Mouse (Mus musculus) spleen, embryonic (tissue): ENCODE data around the gene Hist1h1t.

Experiments used
- CTCF ChIA-PET: fragments of 350-600 bp; sonication (Branson Sonifier 250); formaldehyde crosslinking; loops from one replicate; lab custom pipeline; 2022; lab: Charles Lee

Gene Hist1h1t

GRCm38 (mm10) chr13:23698300-23698693 lies 2.7 kb downstream of the Hist1h1t start, which contains the start of gene Hist1h4c:
Gene Hist1h4c (minus strand): TSS chr13:23698454.
- CTCF ChIA-PET = interaction anchor here (1.2 to 1.5 kb wide), 3 partner anchors 10 to 15 kb away, joined by 5 to 6 read pairs (median 5); partner anchors contain the start of gene Hist1h2ac

GRCm38 (mm10) chr13:23698996-23699395 lies 3.4 kb downstream of the Hist1h1t start:
- CTCF ChIA-PET = no interaction called here

- CTCF ChIA-PET = interaction anchor here (0.8 to 1.1 kb wide), 2 partner anchors 35 to 40 kb away, joined by 4 to 5 read pairs; no protein-coding TSS in a partner anchor
These were observed 4.2 kb downstream of the Hist1h1t start for GRCm38 (mm10) chr13:23699767-23700166.

DNA sequence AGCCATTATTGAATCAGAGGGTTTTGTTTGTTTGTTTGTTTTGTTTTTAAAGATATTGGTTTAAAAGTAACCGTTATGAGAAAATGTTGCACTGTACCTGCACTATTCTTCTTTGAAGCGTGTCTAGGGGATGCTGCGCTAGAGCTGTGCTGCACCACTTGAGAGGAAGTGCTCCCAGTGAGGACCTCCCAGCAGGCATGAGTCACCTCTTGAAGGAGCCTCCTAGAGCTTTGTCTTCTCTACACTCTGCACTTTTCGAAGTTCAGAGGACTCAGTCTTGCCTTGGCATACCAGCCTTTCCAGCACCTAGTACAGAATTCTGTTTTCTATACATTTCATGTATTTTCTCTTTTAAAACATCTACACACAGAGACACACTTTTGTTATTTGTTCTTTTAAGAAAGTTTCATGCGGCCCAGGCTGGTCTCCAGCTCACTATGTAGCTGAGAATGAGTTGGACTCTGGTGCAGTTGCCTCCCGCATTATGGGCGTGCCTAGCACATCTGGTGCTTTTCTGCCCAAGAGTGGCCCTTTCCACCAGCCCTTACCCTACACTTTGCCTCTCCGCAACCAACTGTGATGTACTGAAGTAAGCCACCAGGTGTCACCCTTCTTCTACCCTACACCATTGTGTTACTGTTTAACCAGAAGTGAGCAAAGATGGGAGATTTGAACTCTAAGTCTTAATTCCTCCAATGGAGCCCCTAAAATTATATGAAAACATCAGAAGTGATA lies 5.3 kb downstream of the Hist1h1t start:
- CTCF ChIA-PET = interaction anchor here (0.6 to 1.2 kb wide), 5 partner anchors 20 to 81 kb away, joined by 4 to 7 read pairs (median 5); no protein-coding TSS in a partner anchor

- CTCF ChIA-PET = interaction anchor here (0.7 to 1.1 kb wide), 3 partner anchors 30 to 33 kb away, joined by 3 to 27 read pairs (median 4); no protein-coding TSS in a partner anchor
These were observed 6.6 kb downstream of the Hist1h1t start for GRCm38 (mm10) chr13:23702220-23702619.

DNA sequence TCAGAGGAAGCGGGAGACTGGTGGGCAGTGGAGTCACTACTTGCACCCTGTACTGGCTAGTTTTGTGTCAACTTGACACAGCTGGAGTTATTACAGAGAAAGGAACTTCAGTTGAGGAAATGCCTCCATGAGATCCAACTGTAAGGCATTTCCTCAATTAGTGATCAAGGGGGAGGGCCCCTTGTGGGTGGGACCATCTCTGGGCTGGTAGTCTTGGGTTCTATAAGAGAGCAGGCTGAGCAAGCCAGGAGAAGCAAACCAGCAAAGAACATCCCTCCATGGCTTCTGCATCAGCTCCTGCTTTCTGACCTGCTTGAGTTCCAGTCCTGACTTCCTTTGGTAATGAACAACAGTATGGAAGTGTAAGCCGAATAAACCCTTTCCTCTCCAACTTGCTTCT lies 7.2 kb downstream of the Hist1h1t start:
- CTCF ChIA-PET = interaction anchor here (0.9 kb wide), 1 partner anchor 33 kb away, joined by 4 read pairs; no protein-coding TSS in a partner anchor

DNA sequence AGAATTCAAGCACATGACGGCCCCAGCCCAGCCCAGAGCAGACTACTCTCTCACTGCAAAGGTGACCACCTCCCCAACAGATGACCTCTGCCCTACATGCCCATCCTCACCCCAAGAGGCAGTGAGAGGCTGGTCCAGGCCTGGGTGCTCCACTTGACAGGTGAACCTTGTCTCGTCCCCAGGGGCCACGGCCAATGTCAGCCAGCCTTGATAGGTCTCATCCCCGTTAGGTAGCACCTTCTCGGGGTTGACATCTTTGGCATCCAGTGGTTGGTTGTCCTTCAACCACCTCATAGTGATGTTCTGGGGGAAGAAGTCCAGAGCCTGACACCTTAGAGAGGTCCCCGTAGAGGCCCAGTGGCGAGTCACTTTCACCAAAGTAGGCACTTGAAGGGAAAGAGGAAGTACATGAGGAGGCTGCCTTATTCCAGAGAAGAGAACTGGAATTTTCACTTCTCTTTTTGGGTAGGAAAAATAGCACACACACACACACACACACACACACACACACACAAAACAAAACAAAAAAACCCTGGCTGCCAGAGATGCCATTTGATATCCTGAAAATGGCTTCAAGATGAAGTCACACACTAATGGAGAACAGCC lies 10.2 kb downstream of the Hist1h1t start:
- CTCF ChIA-PET = no interaction called here

DNA sequence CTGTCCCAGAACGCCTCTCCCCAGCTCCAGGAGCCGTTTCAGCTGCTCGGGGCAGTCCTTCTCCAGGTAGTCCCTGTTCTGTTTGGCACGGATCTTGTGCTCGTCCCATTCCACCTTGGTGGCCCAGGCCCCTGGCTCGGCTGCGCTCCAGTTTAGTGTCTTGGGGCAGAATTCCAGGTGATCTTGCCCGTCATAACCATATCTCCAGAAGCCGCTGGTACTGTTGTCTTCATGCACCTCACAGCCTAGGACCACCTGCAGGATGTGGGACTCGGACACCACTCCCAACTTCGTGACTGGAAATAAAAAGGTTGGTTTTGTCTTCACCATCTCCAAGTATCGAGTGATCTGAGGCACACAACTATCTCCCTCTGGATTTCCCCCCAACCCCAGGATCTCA lies 11.2 kb downstream of the Hist1h1t start:
- CTCF ChIA-PET = no interaction called here

DNA sequence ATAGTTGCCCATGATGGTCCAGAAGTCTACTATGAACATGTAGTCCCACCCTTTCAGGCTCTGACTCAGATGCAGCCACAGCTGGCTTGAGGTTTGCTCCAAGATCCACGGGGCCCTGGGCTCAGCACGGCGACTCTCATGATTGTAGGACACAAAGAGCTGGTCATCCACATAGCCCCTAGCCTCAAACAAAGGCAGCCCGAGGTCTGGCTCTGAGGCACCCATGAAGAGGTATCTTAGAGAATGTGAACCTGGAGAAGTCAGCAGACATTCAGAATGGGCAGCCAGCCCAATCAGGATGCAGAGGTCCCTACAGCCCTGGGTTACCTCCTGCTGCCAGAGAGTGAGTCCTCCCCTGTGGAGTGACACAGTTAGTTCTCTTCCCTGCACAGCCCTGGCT lies 12.4 kb downstream of the Hist1h1t start:
- CTCF ChIA-PET = interaction anchor here (0.9 kb wide), 1 partner anchor 24 kb away, joined by 3 read pairs; no protein-coding TSS in a partner anchor

DNA sequence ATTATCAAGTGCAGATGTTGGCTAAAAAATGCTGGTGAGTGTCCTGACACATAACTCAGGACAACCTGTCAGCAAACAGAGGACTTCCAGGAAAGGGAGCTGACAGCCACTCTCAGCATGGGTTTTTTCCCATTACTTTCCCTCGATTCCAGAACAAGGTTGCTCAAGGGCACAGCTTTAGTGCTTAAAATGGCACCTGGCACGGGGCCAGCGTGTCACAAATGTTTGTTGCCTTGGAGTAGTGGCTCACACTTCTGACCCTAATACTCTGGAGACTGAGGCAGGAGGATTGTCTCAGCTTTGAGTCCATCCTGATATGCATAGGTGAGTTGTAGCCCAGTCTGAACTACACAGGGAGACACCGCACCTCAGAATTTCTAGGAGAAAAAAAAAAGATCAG lies 13.0 kb downstream of the Hist1h1t start:
- CTCF ChIA-PET = interaction anchor here (0.9 kb wide), 1 partner anchor 24 kb away, joined by 3 read pairs; no protein-coding TSS in a partner anchor

- CTCF ChIA-PET = no interaction called here
These were observed 14.2 kb downstream of the Hist1h1t start for GRCm38 (mm10) chr13:23709714-23710373.

DNA sequence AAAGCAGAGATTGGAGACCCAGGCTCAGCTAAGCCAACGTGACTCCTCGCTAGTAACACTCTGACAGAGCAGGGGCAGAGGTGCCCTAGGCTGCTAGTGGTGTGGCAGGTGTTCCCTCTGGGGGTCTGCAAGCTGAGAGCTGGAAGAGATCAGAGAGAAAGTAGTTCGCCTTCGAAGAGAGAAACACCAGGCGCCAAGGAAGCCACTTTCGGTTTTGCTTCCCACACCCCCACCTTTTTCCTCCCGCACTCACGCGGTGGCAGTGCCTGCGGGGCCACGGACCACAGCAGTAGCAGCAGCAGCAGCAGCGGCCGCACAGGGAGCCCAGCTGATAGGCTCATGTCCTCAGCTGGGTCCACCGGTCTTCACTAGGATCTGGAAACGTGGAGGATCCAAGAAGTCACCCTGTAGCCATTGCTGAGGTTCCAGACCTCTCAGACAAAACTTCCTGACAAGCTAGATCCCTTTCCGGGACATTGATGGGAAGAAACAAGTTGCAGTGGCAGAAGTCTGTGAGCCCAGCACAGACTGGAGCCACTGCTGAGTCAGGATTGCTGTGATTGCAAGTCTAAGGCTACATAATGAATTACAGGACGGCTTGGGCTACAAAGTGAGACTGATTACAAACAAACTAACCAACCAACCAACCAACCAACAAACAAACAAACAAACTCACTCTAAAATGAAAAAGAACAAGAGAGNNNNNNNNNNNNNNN lies 14.9 kb downstream of the Hist1h1t start, which contains the start of gene Hfe:
Gene Hfe, minus strand, starts transcription at position 481 of the 716 bp plus-strand sequence.
- CTCF ChIA-PET = interaction anchor here (0.6 kb wide), 1 partner anchor 746 kb away, joined by 3 read pairs; no protein-coding TSS in a partner anchor

GRCm38 (mm10) chr13:23716261-23717042 lies 20.8 kb downstream of the Hist1h1t start:
- CTCF ChIA-PET = no interaction called here

DNA sequence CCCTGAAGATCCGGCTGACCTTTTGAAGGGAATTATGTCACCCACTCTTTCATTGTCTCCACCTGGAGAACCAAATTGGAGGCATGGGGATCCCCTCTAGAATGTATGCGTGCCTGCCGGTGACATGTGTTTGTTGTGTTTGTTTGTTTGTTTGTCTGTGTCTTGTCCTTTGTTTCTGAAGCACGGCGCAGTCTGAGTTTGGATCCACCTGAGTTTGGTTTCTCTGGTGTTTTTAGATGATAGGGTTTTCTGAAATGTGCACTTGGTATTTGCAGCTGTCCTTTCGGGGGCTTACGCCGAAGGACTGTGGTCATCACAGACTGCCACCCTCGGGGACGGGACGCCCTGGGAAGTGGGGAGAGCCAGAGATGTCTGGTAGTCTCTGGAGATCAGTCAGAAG lies 21.6 kb downstream of the Hist1h1t start:
- CTCF ChIA-PET = interaction anchor here (0.6 kb wide), 1 partner anchor 125 kb away, joined by 6 read pairs; no protein-coding TSS in a partner anchor

GRCm38 (mm10) chr13:23717593-23718245 lies 22.1 kb downstream of the Hist1h1t start:
- CTCF ChIA-PET = interaction anchor here (0.6 kb wide), 1 partner anchor 125 kb away, joined by 6 read pairs; no protein-coding TSS in a partner anchor

- CTCF ChIA-PET = interaction anchor here (0.6 kb wide), 1 partner anchor 161 kb away, joined by 4 read pairs; no protein-coding TSS in a partner anchor
These were observed 28.6 kb downstream of the Hist1h1t start for GRCm38 (mm10) chr13:23724239-23724638.

GRCm38 (mm10) chr13:23725213-23725612 lies 29.6 kb downstream of the Hist1h1t start:
- CTCF ChIA-PET = no interaction called here

DNA sequence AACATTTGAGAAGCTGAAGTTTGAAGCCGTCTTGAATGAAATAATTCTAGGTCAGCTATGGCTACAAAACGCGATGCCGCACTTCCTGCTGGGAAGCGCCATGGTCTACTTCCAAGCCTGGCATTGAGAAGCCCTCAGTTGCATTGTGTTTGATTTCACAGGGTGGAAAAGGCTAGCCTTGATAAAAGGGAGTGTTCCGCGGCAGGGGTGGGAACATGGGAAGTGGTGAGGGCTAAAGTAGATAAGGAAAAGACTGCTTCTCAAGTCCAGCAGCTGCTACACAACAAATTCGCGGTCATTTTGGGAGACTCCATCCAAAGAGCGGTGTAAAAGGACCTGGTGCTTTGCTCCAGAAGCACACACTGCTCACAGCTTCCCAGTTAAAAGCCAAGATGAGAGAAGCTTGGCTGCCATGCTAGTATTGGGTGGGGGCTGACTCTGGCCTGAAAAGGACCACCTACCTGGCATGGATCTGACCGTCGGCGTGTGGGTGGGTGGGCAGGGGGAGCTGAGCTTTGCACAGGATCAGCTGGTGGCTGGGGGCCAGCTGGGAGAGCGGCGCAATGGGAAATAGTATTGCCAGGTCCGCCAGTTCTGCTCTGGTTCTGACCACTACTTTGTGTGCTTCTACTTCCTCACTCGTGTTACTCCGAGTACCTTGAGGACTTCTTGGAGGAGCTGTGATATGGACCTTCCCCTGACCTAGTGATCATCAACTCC lies 33.0 kb downstream of the Hist1h1t start:
- CTCF ChIA-PET = no interaction called here

GRCm38 (mm10) chr13:23729192-23729525 lies 33.5 kb downstream of the Hist1h1t start:
- CTCF ChIA-PET = no interaction called here
